Mouse (Mus musculus) urinary bladder, adult 18-20 months (tissue): ENCODE measurements around the gene Slc12a4.

ENCODE experiments used
- DNase-seq, 2 experiments: peaks; one replicate each; pipeline ENCODE4 v3.0.0; 2022; ENCODE audit warnings: low spot score in 2 of 2, mixed read lengths in 2 of 2

Gene Slc12a4

DNA sequence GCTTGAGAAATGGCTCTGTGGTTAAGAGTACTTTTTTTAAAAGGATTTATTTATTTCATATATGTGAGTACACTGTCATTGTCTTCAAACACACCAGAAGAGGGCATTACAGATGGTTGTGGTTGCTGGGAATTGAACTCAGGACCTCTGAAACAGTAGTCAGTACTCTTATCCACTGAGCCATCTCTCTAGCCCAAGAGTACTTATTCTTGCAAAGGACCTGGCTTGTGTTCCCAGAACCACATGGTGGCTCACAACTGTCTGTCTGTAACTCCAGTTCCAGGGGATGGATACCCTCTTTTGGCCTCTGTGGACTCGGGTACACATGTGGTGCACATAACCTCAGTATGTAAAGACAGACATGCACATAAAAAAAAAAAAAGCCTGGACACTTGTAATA lies 3.5 kb upstream of the Slc12a4 start:
- DNase-seq = no peak

- DNase-seq = no peak
Observed at GRCm38 (mm10) chr8:105966692-105967311, 905 bp upstream of the Slc12a4 start.

DNA sequence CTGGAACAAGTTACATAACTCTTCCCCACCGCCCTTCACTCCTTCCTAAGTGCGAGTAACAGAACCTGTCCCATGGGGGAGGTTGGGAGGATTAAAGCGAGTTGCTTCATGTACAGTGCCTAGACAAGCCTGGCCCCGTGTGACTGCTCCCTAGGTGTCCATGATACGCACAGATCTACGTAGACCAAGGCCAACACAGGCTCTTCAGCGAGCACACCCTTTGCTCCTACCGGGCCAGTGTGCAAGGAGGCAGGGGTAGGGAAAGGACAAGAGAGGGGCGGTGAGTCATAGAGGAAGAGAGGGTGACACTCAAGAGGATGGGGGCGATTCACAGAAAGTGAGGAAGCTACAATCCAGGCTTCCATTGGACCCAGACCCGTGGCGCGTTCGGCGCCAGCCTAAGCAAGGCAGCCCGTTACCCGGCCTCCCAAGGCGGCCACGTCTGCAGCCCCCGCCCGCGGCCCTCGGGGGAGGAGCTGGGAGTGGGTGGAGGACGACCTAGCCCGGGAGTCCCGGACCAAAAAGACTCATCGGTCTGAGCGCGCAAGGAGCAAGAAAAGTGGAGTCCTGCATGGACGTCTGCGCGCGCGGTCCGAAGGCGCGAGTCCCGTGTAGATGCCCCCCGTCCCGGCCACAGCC lies 512 bp downstream of the Slc12a4 start:
- peak; percentile 58 to 61 for DNase-seq

DNA sequence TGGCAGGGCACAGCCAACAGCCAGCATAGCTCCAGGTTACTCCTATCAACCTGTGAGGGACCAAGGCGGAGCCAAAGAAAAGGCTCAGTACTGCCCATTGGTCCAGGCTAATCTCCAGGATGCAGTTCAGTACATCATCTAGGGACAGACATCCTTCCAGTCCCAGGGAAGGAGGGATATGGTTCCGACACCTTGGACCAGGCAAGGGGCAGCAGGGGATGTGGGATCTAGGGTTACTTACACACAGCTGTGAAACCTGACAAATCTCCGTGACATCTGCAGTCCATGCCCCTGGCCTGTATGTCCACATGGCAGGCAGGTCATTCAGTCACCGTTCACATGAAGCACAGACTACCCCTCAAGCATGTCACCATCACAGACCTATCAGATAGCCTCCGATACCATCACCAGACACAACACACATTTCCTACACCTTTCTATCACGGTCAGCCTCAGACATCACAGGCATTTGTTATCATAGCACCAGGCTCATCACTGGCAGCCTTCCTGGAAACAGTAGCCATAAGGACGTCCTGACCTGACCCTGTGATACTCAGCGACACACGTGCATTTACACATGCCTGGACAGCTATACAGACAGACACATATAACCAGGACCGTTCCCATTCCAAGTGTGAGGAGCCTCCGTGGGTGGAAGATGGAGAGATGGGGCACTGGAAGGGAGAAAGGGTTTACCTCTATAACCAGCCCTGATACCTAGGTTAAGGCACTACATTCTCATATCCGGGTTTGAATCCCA lies 1.2 kb downstream of the Slc12a4 start:
- no peak for DNase-seq

GRCm38 (mm10) chr8:105961536-105961935 lies 4.4 kb downstream of the Slc12a4 start:
- DNase-seq = no peak

GRCm38 (mm10) chr8:105961101-105961500 lies 4.8 kb downstream of the Slc12a4 start:
- DNase-seq = no peak

GRCm38 (mm10) chr8:105959350-105959749 lies 6.5 kb downstream of the Slc12a4 start:
- DNase-seq = peak; percentile 86 to 88

DNA sequence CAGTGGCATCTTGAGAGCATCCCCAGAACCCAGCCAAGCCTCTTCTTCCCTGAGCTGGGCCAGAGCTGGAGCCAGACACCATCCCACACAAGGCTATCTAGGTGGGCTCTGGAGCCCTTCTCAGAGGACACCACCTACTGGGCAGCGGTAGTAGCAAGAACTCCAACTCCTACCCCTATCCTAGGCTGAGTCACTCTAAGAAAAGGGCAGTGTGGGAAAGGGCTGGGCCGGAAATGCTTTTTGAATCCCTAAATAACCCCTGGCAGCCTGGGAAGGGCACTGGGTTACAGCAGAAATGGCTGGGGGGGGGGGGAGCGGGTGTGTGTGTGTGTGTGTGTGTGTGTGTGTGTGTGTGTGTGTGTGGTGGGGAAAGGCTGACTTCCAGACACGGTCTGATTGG lies 8.1 kb downstream of the Slc12a4 start:
- DNase-seq = no peak

DNA sequence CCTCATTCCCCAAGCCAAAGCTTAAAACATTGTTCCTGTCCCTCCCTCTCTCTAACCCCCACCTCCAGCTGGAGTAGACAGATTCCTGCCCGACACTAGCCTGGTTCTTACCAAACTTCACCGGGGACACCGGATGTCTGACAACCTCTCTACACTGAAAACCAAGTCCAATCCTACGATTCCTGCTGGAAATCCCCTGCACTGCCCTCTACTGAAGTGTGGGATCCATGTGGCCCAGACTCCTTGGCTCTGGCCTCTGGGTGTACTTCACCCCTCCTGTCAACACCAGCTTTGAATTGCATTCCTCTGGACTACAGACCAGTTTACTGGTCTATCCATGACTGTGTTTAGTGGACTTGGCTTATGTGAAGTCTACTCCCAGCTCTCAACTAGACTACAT lies 9.3 kb downstream of the Slc12a4 start:
- DNase-seq = no peak

DNA sequence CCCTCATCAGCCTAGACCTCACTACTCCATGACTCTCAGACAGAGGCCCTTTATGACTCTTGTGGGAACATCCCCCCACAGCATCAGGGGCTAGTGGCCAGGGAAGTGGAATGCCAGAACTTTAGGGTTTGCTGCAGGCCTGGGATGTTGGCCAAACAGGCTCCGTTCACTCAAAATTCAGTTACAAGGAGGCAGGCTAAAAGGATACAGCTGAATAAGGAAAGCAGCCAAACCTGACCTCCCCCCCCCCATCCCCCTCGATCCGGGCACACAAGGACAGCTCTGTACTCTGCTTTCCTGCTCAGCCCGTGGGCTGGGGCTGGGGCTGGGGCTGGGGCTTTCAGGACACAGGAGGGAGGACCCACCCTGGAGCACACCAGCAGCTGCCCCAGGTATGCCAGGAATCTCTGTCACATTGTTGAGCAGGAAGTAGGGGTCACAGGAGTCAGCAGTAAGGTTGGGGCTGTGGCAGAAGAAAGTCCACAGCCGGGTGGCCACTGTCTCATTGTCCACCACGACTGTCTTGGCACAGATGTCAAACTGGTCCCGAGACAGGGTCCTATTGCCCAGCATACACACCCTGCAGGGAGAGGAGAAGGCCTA lies 14.7 kb downstream of the Slc12a4 start:
- DNase-seq = no peak

DNA sequence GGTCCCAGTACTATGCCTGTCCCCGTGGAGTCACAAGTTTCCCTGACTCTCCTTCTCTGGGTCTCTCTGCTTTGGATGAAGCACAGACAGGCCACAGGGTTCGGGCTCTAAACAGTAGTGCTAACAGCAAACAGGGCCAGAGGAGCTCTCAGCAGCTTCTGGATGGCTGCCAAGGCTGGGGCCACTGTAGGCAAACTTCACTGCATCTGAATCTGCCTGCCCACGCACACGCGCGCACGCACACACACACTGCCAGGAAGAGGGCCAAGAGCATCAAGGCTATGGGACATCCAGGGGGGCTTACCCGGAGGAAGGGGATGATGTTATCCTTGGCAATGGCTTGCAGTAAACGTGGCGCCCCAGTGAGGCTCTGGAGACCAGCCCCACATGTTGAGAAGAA lies 16.5 kb downstream of the Slc12a4 start:
- no peak for DNase-seq

DNA sequence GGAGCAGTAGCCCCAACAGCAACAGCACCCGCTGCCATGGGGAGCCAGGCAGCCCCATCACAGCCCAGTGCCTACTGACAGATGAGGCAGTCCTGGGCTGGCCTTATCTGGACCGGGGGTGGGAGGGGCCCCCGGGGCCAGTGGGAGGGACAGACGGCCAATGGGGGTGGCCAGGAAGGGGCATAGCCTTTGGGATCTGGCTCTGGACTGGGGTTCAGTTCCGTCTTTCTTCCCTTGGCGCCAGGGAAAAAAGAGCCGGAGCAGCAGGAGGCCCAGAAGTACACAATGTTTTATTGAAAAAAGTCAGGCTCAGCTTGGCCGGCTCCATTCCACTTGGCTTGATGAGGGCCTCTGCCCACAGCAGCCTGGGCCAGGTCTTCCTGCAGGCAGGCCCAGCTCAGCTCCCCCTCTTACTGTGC lies 22.6 kb downstream of the Slc12a4 start, which contains the start of gene Lcat:
Gene Lcat (minus strand): TSS at position 62 of the 419 bp plus-strand sequence.
- DNase-seq = no peak

DNA sequence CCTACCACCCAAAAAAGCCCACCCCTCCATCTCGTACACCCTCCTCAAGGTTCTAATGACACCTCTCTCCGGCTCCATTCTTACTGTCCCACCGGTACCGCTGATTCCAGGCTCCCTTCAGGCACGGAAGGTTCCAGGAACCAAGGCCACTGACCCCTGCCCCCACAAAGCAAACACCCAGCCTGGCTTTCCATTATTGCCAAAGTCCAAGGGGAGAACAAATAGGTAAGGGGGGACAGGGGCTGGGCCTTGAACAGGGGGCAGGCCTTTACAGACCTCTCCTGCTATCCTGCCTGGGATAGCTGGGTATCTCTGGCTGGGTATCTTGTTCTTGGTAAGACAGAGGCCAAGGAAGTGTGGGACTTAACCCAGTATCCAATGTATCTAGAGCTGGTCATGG lies 23.4 kb downstream of the Slc12a4 start:
- DNase-seq = no peak

DNA sequence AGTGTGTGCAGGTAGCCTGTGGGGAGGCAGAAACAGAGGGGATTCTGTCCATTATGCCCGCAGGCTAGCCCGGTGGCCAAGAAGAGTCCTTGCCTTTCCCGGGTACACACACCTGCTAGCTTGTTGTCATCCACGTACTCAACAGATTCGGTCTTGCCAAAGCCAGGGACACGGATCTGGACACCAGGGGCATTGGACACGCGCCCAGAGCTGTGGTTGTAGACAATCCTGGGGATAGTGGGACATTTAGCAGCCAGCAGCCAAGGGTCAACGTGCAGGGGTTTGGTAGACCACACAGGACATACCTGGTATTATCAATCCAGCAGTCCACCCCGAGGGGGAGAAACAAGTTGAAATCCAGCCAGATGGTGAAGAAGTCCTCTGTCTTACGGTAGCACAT lies 23.9 kb downstream of the Slc12a4 start:
- no peak for DNase-seq

DNA sequence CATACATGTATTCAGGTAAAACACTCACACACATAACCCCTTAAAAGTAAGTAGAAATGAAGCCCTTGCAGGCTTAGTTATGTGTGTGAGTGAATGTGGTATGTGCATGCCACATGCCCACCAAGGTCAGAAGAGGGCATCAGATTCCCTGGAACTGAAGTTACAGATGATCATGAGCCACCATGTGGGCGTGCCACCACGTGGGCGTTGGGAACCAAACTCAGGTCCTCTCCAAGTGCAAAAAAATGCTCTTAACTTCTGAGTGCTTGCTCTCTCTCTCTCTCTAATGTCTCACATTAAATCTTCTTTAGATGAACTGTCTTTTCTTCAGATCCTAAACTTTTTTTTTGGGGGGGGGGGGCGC lies 27.6 kb downstream of the Slc12a4 start, which contains the start of gene Psmb10:
Gene Psmb10 (minus strand): TSS at position 139 of the 364 bp plus-strand sequence.
- DNase-seq = no peak

GRCm38 (mm10) chr8:105937496-105938305 lies 28.2 kb downstream of the Slc12a4 start:
- DNase-seq = peak in 1 of 2 experiments; percentile 57

- DNase-seq = peak; percentile 81 to 85
Observed at GRCm38 (mm10) chr8:105936866-105937475, 28.9 kb downstream of the Slc12a4 start.

- no peak for DNase-seq
Observed at GRCm38 (mm10) chr8:105935863-105936603, 29.9 kb downstream of the Slc12a4 start.

GRCm38 (mm10) chr8:105935105-105935504 lies 30.8 kb downstream of the Slc12a4 start:
- DNase-seq = no peak

DNA sequence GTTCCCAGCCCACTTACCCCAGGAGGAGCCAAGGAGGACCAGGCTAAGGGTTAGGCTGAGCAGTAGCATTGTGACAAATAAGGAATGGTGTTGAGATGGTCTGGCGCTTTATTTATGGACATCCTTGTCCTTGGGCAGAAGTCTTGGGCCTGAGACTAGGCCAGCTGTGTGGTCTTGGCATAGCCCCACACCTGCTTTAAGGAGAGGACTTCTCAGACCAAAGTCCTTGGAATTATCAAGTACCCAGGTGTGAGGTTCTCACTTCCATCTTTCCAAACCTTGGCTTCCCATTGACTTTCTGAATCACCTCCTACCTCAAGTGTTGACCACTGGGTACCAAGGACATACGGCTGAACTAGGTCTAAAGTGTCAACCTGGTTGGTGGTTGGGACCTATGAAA lies 32.1 kb downstream of the Slc12a4 start, which contains the start of gene Ctrl:
Gene Ctrl (minus strand): TSS at position 101 of the 400 bp plus-strand sequence.
- no peak for DNase-seq
